ENCODE assay signal across 7 mouse cellular contexts in the genomic region with DNA sequence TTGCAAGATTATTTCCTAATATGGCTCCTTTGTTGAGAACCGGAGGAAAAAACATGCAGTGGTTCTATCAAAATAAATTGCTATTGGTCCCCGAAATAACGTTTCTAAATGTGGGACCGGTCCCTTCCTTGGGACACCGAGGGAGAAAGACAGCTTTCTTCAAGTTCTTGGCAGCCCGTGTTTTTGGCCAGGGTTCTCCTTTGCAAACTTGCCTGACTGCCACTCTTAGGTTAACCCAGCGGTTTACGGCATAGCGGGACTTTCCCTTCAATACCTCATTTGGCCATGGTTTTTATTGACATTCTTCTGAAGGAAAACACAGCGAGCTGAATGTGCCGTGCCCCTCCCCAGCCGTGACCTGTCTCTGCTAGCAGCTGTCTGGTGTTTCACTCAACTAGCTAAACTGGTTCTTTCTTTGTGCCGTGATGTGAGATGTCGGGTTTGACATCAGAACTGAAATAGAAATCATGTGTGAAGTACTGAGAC.
DNase-seq lines count a peak whose midpoint lies in the region; TF ChIP-seq lines count a peak whose summit lies in the region.

No protein-coding gene starts in this region.

- no peak for TF ChIP-seq CTCF in CH12.LX (conservative IDR thresholded peaks at IDR 0.05 in 1 of 2, IDR thresholded peaks at IDR 0.05 in 1 of 2; ENCODE audit: low read depth in 2 of 2, low read length in 2 of 2)

- H3K4me3 ChIP-seq in CH12.LX (replicated peaks in 1 of 3; ENCODE audit: low read depth in 2 of 3, low read length in 2 of 3, poor library complexity in 1 of 3): peak overlapping the region in 2 of 3 experiments; percentile 40 to 45
- peak overlapping the region; percentile 72 for H3K4me3 ChIP-seq in forebrain, embryonic 10.5 days

- no peak for TF ChIP-seq RAD21 in CH12.LX (IDR thresholded peaks at IDR 0.05; ENCODE audit: low read depth, low read length)

- H3K4me1 ChIP-seq in CH12.LX (ENCODE audit: control insufficient read depth in 1 of 2, insufficient read depth in 2 of 2): peaks cover 2 to 11% of the 10 kb centered on the region in 2 experiments; a peak in 3 of 4 replicates
- H3K4me1 ChIP-seq in forebrain, embryonic 10.5 days: peaks cover 27% of the 10 kb centered on the region

- in situ Hi-C loops in CH12.LX (cut with MboI; ENCODE audit: low pct_ligation_motif_present, low pct_unique_long_range_greater_than_20kb, low sequenced_read_pairs): no loop called here

- WGBS in forebrain, embryonic 10.5 days: 0% methylated on average over 14 of the region's 14 CpGs

- TF ChIP-seq POLR2A in CH12.LX (IDR thresholded peaks at IDR 0.05; ENCODE audit: low read depth, low read length): no peak

- H3K79me2 ChIP-seq in CH12.LX (replicated peaks; ENCODE audit: control insufficient read depth, extremely low read depth, insufficient read depth, poor library complexity, severe bottlenecking): no peaks in the 10 kb centered on the region

- H3K27me3 ChIP-seq in CH12.LX (replicated peaks): peaks cover 36% of the 10 kb centered on the region
- H3K27me3 ChIP-seq in forebrain, embryonic 10.5 days (ENCODE audit: poor library complexity, severe bottlenecking): peaks cover 34% of the 10 kb centered on the region

- dilution Hi-C loops in CH12.LX (cut with MboI; ENCODE audit: extremely low pct_ligation_motif_present, extremely low pct_unique_long_range_greater_than_20kb, low sequenced_read_pairs): no loop called here

- H3K4me2 ChIP-seq in CH12.LX (ENCODE audit: insufficient read depth, low read depth, poor library complexity, severe bottlenecking): peak overlapping the region; percentile 88

- intact Hi-C loops in heart, postnatal 25 days (cut with DNase I): loop anchor here (5.0 kb wide), 6 partner anchors 67 to 287 kb away; no protein-coding TSS in a partner anchor

- H3K9me3 ChIP-seq in CH12.LX (replicated peaks; ENCODE audit: low read length): no peaks in the 10 kb centered on the region
- no peaks in the 10 kb centered on the region for H3K9me3 ChIP-seq in forebrain, embryonic 10.5 days

- DNase-seq in CH12.LX (ENCODE audit: extremely low read depth) (peak; percentile 47), adipocyte (ENCODE audit: low spot score) (peak; percentile 78)
- DNase-seq in forebrain, embryonic 10.5 days (ENCODE audit: extremely low spot score, low spot score): peak; percentile 43
- peak; percentile 19 for DNase-seq in heart, postnatal 25 days (ENCODE audit: low spot score)
- peak; percentile 34 to 59 for DNase-seq in kidney, postnatal 36 days
- peak; percentile 73 to 85 for DNase-seq in lung, postnatal 4 days
- DNase-seq in right cerebral cortex, adult 2 months (ENCODE audit: low spot score in 2 of 2): peak; percentile 15 to 45

- no peaks in the 10 kb centered on the region for H3K36me3 ChIP-seq in CH12.LX (replicated peaks in 1 of 2; ENCODE audit: control insufficient read depth in 1 of 2, insufficient read depth in 1 of 2, low read length in 1 of 2)
- H3K36me3 ChIP-seq in forebrain, embryonic 10.5 days (replicated peaks): no peaks in the 10 kb centered on the region

- H3K9ac ChIP-seq in CH12.LX (ENCODE audit: insufficient read depth, low read depth): no peak overlapping the region

- H3K27ac ChIP-seq in CH12.LX (ENCODE audit: insufficient read depth, low read depth): no peak overlapping the region
- peak overlapping the region; percentile 84 for H3K27ac ChIP-seq in forebrain, embryonic 10.5 days

- no peak for TF ChIP-seq EP300 in CH12.LX (IDR thresholded peaks at IDR 0.05; ENCODE audit: low read length)

TF ChIP-seq in CH12.LX, 34 proteins besides CTCF, POLR2A, EP300 and RAD21:
- peak; percentile 50 for TF ChIP-seq BHLHE40 (IDR thresholded peaks at IDR 0.05; ENCODE audit: low read depth, low read length)
- TF ChIP-seq GABPA (IDR thresholded peaks at IDR 0.05; ENCODE audit: insufficient replicate concordance, low read depth, low read length): no peak
TF ChIP-seq in CH12.LX: peak in this region for 1.

Comparison
In these comparisons a context has a peak if more than half of its experiments do, and no peak if none do; other contexts are left out.
1. DNase-seq: peak in every context shown above with its lines; median percentile 79 in lung, postnatal 4 days; 78 in adipocyte; 47 in CH12.LX; 46 in kidney, postnatal 36 days; 43 in forebrain, embryonic 10.5 days; 30 in right cerebral cortex, adult 2 months; 19 in heart, postnatal 25 days.